Mouse (Mus musculus) gastrocnemius, adult 2 months (tissue): Measurements from ENCODE around the gene Ttll9. TPM values are rescaled to one million over a fixed set of nuclear protein-coding genes. Genes with fewer than 3 reads are reported as not detected.

Source experiments
- DNase-seq: peaks from one replicate; pipeline ENCODE4 v3.0.0; 2022
- H3K27ac ChIP-seq: fragments of 200-600 bp; 2 replicates; pipeline ENCODE4 v1.8.1; 2022; ENCODE audit warnings: mild to moderate bottlenecking
- H3K4me3 ChIP-seq: fragments of 200-600 bp; 2 replicates; pipeline ENCODE4 v1.8.1; 2022; ENCODE audit warnings: mild to moderate bottlenecking, moderate library complexity
- CTCF ChIP-seq: fragments of 200-600 bp; IDR thresholded peaks from 2 replicates; pipeline ENCODE4 v1.8.1; 2022; ENCODE audit warnings: antibody characterized with exemption, mild to moderate bottlenecking, moderate library complexity
- intact Hi-C: fragments of 180-260 bp; cut with DNase I; formaldehyde crosslinking; loops from one replicate; pipeline ENCODE4 v1.15.1; 2025
- total RNA-seq, 2 experiments: library from RNA; stranded (reverse); gene quantifications; 2 replicates each; pipeline ENCODE4 v1.2.3; 2021

Ttll9 gene
- total RNA-seq, 2 experiments from 2014 or later: not detected

DNA sequence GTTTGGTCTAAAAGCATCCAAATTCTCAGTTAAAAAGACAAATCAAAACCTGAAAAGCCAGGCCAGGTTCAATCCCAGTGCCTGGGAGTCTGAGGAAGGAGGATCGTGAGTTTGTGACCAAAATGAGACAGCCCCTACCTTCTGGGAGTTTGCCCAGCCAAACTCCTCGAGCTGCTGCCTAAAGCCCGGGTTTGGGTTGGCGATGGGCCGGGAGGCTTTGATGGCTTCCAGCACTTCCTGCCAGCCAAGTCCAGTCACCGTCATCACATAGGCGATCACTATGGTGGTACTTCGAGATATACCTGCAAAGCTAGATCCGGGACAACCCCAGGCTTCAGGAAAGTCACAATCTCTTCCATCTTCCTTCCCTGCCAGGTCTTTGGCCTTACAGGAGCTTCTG lies 18.3 kb upstream of the Ttll9 start:
- no peak overlapping the region for H3K4me3 ChIP-seq
- intact Hi-C loops: no loop called here
- no peak overlapping the region for H3K27ac ChIP-seq
- no peak for DNase-seq
- no peak for TF ChIP-seq CTCF

DNA sequence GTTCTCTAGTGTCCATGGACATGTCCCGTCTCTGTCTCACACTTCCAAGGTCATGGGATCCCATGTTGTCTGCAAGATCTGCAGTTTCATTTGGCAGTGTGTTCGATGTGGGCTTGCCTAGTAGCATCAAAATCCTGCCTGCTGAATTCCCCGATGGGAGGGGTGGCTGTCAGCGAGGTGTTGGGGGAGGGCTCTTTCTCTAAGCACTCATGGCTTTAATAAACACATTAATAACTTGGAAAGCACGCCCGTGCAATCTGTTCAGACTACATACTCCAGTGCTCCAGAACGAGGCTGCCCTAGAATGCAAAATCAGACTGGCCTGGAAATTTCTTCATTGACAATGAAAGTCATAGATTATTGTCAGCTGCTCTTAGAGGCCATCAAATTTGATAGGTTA lies 15.2 kb upstream of the Ttll9 start:
- no peak overlapping the region for H3K4me3 ChIP-seq
- intact Hi-C loops: no loop called here
- DNase-seq: no peak
- no peak for TF ChIP-seq CTCF
- no peak overlapping the region for H3K27ac ChIP-seq

DNA sequence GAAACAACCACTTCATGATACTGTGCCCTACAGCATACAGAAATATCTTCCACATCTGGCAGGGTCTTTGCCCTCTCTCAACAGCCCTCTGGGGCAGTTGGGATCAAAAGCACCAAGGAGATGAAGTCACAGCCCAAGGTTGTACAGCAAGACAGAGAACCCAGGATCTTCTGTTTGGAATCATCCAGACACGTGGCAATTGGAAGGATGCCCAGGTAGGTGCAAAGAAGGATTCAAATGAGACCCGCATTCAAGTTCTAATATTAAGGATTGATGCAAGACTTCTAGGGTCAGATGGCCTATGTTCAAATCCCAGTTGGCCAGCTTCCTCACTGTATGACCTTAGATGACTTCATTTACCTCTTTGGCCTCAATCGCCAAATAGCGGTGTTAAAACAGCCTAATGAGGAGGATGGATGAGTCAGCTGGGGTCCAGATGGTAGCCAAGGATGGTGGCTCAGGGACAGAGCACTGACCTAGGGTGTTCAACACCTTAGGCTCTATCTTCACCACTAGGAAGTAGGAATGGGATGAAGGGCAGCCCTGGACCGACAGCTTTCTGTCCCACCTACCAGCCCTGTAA lies 13.8 kb upstream of the Ttll9 start:
- no peak for TF ChIP-seq CTCF
- Histone ChIP-seq H3K27ac (no peak overlapping the region), H3K4me3 (no peak overlapping the region)
- intact Hi-C loops: no loop called here
- DNase-seq: no peak

DNA sequence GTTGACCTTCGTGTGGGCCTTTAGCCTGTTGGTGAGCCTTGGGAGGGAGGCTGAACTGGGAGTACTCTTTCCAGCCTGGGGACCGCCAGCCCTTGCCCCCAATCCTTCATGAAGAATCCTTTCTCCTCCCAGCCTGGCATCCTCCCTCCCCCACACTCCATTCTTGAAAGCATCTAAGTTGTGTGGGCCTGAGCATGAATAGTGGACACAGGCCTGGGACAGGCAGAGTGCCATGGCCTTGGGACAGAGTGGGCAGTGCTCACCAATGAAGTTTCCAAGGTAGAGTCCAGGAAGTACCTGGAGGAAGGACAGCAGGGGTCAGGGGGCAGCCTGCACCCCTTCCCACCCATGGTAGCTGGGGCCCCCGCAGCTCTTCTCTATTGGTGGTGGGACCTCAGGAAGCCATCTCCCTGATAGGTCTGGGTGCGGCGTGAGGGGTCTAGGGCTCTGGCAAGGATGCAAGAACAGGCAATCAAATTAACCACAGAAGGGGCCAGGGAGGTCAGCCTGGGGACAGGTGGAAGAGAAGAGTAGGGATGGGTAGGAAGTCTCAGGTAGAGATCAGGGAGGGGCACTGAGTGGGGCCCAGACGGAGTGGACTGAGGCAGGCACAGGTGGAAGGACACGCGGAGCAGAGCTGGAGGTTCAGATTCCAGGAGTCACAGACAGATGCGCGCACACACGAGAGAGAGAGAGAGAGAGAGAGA lies 11.8 kb upstream of the Ttll9 start:
- H3K4me3 ChIP-seq: peak overlapping the region; percentile 78
- intact Hi-C loops: no loop called here

DNA sequence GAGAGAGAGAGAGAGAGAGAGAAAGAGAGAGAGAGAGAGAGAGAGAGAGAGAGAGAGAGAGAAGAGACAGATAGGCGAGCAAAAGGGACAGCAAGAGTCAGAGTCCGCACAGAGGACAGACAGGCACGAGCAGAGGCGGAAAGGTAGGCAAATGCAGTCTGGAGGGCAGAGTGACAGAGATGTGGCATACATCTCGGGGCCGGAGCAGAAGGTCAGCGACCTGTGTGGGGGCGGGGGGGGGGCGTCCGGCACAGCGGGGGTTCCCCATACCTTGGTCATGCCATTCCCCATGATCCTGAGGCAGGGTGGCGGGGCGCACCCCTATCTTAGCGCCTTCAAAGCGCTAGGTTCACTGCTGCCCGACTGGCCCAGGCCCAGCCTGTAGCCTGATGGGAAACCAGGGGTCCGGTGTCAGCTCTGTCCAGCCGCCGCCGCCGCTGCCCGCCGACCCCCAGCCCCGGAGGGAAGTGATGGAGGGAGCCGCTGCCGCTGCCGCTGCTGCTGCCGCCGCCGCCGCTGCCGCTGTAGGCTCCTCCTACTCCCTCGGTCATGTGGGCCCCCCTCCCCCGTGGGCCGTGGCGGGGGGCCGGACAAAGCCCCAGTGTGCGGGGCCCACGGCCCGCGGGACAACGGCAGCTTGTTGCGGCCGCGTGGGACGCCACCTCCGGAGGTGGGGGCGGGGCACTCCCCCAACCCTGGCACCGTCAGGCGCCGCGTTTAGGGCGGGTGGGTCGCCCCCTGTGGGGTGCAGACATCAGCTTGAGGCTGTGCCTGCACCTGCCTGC lies 11.0 kb upstream of the Ttll9 start, which contains the start of gene Dusp15:
Gene Dusp15, minus strand, starts transcription at position 634 of the 785 bp plus-strand sequence.
- intact Hi-C loops: no loop called here
- TF ChIP-seq CTCF: no peak
- Histone ChIP-seq H3K4me3 (peak within 1 kb of the TSS; percentile 78), H3K27ac (0 out of 2 replicates have a peak within 1 kb of the TSS, but pooled peaks have one; percentile 31)
- no peak for DNase-seq

More for the DNA sequence above, 11.8 kb upstream of the Ttll9 start:
- DNase-seq: no peak
- no peak overlapping the region for H3K27ac ChIP-seq
- TF ChIP-seq CTCF: no peak

DNA sequence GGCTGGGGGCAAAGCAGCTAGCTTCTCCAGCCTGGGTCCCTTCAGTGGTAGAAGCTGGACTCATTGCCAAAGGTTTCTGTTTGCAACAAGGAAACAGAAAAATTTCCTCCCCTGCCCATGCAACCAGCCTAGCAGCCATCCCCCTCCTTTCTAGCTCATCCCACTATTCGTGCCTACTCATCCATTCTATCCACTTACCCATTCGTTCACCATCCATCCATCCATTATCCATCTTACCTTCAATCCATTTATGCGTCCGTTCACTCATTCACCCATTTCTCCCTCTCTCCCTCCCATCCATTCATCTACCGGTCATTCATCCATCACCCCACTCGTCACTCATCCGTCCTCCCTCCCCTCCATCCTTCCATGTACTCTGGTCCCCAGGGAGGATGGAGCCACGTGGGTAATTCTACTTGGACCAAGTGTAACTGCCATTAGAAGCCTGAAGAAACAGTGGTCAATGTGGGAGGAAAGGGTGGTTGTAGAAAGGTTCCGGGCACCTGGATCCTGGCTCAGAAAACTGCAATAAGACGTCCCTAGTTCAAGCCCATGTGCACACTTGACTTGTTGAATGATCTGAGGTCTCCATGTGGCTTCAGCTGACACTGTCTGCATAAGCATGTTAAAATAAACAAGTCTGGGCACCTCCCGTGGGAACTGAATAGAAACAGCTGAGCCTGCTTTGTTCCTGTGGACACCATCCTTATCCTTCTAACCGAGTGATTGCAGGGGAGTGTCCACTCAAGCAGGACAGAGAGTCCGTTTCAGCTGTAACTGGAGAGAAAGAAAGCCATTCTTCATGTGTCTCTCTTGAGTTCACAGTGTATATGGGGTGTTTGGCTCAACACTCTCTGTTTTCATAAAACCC lies 10.2 kb upstream of the Ttll9 start:
- intact Hi-C loops: no loop called here
- DNase-seq: no peak
- TF ChIP-seq CTCF: no peak
- Histone ChIP-seq H3K27ac (no peak overlapping the region), H3K4me3 (peak overlapping the region; percentile 78)

DNA sequence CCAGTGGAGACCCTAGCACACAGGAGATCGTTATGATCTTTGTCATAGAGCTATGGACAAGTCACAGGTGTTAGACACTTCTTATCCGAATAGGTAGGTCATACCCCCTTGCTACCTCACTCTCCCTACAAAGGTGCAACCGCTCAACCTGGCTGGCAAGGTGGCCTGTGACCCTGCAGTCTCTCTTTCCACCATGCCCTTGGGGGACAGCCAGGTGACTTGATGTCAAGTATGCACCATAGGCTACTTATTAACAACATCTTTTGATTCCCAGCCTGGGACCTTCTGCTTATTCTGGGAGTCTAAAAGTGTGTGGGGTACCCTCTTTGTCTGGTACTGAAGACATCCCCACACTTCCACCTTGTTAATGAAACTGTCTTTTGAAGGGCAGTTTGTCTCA lies 4.2 kb upstream of the Ttll9 start:
- no peak overlapping the region for H3K4me3 ChIP-seq
- TF ChIP-seq CTCF: no peak
- H3K27ac ChIP-seq: no peak overlapping the region
- intact Hi-C loops: no loop called here
- no peak for DNase-seq

DNA sequence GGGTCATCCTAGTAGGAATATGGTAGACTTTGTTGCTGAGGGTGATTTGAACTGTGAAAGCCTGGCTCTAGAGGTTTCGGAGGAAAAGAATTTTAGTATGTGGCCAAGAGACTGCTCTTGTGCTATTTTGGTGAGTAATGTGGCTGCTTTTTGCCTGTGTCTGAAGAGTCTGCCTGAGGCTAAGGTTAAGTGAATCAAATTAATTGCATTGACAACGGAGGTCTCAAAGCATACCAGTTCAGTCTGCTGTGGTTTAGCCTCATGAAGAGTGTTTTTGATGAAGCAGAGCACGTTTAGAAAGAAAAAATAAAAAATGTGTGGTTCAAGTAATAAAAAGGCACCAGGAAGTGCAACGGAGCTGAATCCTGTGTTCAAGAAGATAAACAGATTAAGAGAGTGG lies 3.3 kb downstream of the Ttll9 start:
- Histone ChIP-seq H3K27ac (no peak overlapping the region), H3K4me3 (no peak overlapping the region)
- TF ChIP-seq CTCF: no peak
- intact Hi-C loops: no loop called here
- DNase-seq: no peak

DNA sequence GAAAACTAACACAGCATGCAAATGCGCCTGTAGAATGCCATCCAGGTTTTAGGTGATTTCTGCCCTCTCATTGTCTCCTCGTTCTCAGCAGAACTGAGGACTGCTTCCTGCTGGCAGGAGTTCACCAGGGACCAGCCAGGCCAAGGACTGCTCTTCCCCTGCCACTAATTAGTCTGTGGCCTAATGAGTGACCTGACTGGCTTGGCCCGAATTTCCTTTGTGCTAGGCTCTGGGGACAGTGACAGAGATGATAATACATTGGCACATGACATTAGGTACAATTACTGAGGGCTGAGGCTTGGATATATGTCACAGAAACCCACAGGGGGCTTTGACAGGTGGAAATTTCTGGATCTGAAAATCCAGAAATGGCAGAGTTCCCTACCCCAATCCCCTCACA lies 14.7 kb downstream of the Ttll9 start:
- TF ChIP-seq CTCF: no peak
- intact Hi-C loops: no loop called here
- no peak overlapping the region for H3K4me3 ChIP-seq
- no peak for DNase-seq
- H3K27ac ChIP-seq: no peak overlapping the region

DNA sequence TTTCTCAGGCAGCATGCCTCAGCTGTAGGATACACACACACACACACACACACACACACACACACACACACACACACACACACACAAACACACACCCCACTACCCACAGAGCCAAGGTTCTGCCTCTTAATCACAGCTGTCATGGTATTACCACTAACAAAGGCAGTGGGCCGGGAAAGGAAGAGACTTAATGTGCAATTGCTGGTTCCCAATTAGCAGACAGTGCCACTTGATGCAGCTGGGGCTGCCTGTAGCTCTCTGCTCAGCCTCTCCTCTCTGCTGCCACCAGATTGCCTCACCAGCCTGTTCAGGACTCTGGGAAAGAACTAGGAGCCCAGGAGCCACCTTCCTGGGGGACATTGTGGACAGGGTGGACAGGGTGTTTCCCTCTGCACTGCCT lies 23.3 kb downstream of the Ttll9 start:
- H3K4me3 ChIP-seq: no peak overlapping the region
- H3K27ac ChIP-seq: no peak overlapping the region
- no peak for DNase-seq
- intact Hi-C loops: no loop called here
- TF ChIP-seq CTCF: no peak

DNA sequence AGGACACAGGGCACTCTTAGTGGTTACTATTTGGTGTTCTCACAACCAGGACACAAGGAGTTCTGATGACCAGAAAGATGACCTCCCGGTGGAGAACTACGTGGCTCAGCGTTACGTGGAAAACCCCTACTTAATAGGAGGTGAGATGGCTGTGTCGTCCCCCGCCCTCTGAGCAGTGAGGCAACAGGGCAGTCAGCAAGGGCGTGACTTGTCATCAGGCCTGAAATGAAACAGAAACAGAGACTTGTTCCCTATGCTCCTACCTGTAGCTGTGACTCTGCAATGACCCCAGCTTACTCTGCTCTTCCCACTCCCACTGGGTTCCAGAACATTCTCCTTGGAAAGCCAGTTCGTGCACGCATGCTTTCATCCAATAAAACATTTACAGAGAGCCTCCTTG lies 29.2 kb downstream of the Ttll9 start:
- no peak for DNase-seq
- intact Hi-C loops: no loop called here
- TF ChIP-seq CTCF: no peak

DNA sequence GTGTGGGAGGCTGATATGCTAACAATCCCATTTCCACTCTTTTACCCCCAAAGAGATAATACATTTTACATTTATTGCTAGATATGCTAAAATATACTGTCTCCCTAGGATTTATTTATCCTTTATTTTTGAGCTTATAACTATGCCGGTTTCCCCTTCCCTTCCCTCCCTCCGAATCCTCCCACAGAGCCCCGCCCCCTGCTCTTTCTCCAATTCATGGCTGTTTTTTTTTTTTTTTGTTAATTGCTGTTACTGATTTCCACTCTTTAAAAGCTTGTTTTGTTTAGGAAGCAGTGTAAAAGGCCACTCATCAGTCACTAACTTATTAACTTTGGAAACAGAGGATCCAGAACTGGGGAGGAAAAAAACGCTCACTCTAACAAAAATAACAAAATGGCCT lies 34.8 kb downstream of the Ttll9 start:
- no peak for TF ChIP-seq CTCF
- intact Hi-C loops: no loop called here
- Histone ChIP-seq H3K27ac (no peak overlapping the region), H3K4me3 (no peak overlapping the region)
- no peak for DNase-seq

More for the DNA sequence above, 29.2 kb downstream of the Ttll9 start:
- no peak overlapping the region for H3K27ac ChIP-seq
- no peak overlapping the region for H3K4me3 ChIP-seq
